Mouse (Mus musculus) embryo, embryonic 9.5 days (tissue): Measurements from ENCODE around the gene Tmem184a.

Experiments
- DNase-seq: peaks from one replicate; pipeline ENCODE4 v3.0.0-alpha.2; 2017; ENCODE audit errors: extremely low spot score

Tmem184a gene

GRCm38 (mm10) chr5:139792966-139793337 is 26.8 kb downstream of the Tmem184a start:
- DNase-seq, result no peak

DNA sequence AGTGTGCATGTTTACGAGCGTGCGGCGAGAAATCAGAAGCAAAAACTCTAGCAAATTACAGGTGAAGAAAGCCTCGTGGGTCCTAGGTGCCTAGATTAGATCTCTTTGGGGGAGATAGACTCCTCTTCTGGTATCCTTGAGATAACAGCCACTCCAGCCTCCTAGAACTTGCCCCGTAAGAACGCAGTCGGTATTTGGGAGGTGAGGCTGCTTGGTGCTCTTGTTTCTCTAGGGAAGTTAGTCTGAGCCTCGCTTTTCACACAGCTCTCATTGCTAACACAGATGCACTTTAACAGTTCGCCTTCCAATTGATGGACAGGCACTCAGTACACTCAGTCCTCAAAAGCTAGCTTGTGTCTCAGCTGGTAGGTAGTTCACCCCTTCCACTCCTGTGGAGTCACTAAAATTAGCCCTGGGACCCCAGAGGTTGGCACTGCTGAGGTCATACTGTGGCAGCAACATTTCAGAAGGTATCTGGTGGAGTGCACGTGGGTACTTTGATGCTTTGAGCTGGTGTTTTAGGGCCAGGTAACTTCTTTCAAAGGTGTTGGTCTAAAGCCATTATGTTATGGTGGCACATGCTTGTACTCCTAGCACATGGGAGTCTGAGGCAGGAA is 27.4 kb downstream of the Tmem184a start:
- DNase-seq, result no peak

- DNase-seq, result peak; percentile 99
Measured at GRCm38 (mm10) chr5:139791227-139792158, 28.2 kb downstream of the Tmem184a start, which contains the start of gene Mafk. Gene Mafk, plus strand, starts transcription at chr5:139791513.

- no peak for DNase-seq
Measured at GRCm38 (mm10) chr5:139789466-139789865, 30.3 kb downstream of the Tmem184a start.

DNA sequence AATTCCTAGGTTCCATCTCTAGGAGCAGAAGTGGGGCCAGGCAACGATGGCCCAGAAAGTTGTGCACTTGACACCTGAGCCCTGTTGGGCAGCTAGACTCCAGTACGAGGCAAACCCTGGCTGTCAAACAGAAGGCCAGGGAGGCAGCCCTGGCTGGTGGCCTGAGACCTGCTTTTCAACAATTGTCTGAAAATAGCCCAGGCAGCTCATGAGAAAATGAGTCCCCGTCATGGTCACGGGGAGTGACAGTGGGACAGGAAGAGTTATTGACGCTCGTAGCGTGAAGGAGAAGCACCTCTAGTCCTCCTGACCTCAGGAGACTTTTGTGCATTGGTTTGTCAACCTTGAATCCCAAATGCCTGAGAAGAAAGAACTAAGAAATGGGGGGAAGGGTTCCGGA is 38.3 kb downstream of the Tmem184a start:
- DNase-seq, result no peak

- no peak for DNase-seq
Measured at GRCm38 (mm10) chr5:139776966-139777365, 42.8 kb downstream of the Tmem184a start.

GRCm38 (mm10) chr5:139775216-139775926 is 44.3 kb downstream of the Tmem184a start, which contains the start of gene Ints1:
Gene Ints1, minus strand, starts transcription at chr5:139775674.
- peak; percentile 95 for DNase-seq

DNA sequence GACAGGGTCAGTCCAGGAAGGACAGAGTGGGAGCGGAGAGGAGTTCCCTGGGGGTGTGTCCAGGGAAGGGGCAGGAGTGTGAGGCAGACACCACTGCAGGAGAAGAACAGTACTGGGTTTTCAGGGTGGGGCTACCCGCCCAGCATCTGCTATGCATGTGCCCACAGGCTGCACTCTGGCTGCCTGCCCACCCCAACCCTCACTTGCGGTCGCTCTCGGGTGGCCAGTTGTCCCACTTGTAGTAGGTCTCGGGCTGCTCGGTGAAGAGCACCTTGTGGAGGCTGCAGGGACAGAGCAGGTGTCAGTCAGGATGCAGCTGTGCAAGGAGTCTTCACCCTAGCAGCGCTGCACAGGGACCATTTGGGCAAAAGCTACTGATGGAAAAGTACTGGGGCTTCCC is 51.5 kb downstream of the Tmem184a start:
- no peak for DNase-seq

DNA sequence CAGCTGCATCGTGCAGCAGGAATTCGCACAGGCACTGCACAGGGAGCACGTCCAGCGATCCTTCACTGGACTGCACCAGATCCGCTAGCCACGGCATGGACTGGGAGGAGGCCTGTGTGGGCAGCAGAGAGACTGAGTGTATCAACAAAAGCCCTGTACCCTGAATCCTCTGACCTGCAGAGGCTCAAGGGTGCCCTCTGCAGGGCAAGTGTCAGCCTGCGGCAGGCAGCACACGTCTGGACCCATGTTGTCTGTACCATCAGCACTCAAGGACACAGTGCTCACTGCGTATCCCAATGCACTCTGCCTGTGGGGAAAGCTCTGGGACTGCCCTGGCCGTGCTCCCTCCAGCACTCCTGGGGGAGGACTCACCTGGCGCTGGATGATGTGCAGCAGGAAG is 55.4 kb downstream of the Tmem184a start:
- DNase-seq, result peak; percentile 32

DNA sequence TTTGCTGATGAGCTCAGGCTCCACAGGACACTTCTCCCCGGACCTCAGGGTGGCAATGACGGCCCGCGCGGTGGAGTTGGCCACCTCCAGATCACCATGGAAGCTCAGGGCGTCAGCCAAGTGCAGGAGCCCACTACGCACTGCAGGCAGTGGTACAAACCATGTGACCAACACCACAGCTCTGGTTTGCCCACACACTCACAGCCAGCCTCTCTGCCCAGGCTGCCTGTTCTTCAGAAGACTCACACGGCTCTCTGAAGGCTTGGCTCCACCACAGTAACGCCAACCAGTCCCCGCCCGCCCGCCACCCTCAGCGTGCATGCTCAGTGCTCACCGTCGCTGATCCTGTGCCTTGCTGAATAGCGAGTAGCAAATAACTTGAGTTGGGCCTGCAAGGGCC is 61.6 kb downstream of the Tmem184a start:
- DNase-seq, result no peak

DNA sequence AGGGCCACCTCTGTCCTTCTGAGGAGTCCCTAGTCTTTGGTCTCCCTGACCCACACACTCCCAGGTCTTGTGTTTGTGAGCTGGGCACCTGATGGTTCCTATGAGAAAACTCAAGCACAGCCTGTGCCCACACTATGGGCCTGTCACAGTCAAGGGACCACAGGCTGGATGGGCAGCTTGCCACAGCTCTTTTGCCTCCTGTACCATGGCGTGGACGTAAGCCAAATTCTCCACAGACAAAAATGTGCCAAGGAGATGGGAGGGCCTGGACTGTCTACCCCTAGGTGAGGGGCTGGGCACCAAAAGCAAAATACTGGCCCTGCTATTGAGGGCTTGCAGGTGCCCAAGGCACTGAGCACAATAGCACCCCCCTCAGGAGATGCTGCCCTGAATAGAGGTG is 63.1 kb downstream of the Tmem184a start:
- no peak for DNase-seq

DNA sequence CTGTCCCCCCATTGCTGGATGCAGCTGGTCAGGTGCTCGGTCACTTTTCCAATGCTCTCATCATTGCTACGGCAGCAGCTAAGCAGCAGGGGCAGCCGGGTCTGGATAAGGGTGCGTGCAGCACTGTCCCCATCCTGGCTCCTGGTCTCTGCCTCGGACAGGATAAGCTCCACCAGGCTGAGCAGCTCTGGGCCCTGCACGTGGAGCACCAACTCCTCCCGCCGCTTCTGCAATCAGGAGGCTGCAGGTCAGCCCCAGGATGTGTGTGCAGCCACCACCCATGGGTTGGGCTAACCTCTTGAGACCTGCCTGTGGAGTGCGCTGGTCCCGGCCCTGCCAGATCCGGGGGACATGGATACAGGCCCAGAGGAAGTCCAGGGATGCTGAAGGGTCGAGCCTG is 63.6 kb downstream of the Tmem184a start:
- DNase-seq, result no peak

DNA sequence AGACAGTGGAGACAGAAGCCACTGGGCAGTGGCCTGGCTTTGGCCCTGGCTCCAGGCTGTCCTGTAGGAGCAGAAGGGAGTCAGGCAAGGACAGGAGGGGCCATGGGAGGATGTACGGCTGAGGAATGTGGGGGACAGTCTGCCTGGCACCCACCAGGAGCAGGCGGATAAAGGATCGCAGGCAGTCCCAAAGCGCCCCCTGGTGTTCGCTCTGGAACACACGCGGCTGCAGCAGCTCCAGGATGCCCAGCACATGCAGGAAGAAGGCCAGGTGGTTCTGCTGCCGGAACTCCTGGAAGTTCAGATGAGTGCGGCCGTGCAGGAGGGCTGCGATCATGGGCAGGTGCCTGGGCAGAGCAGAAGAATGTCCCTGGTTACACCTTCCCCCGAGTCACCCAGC is 65.0 kb downstream of the Tmem184a start:
- peak; percentile 61 for DNase-seq
